Mouse (Mus musculus) adrenal gland, postnatal 10 days (tissue): ENCODE data around the gene Ccl26. TPM values are rescaled to one million over a fixed set of nuclear protein-coding genes. Genes with fewer than 3 reads are reported as not detected.
"Not testable (repeated sequence)": the region's sequence is repeated elsewhere in the genome, so short reads cannot be mapped to it uniquely, and the experiment has no call there.

Experiments
- DNase-seq: peaks from one replicate; pipeline ENCODE4 v3.0.0; 2021; ENCODE audit warnings: mixed read lengths
- long read RNA-seq, 2 experiments: library from polyadenylated mRNA; stranded (forward); transcript quantifications; one replicate each; pipeline ENCODE4 v2.0.0; 2021
- total RNA-seq, 2 experiments: library from RNA; stranded (reverse); gene quantifications; 2 replicates each; pipeline ENCODE4 v1.2.3; 2021

Ccl26 gene
- not detected for total RNA-seq
- long read RNA-seq, experiment 1: 0 reads
- long read RNA-seq, experiment 2: 0 reads

DNA sequence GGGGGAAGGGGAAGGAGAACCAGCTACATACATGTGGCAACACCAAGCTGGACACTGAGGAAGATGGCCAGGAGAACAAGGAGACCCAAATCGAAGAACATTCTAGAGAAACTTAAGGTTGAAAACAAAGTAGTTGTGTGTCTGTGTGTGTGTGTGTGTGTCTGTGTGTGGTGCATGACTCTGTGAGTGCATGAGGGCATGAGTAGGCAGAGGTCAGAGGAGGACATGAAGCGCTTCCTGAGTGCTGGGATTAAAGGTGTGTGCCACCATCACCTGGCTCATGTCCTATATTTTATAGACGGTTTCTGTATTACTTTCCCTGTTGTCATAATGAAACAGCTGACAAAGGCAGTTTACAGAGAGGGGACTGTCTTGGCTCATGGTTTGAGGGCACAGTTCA is at the start of gene Ccl26:
TSS of gene Ccl26 (minus strand) at position 101 of the 400 bp plus-strand sequence.
- DNase-seq: no peak

DNA sequence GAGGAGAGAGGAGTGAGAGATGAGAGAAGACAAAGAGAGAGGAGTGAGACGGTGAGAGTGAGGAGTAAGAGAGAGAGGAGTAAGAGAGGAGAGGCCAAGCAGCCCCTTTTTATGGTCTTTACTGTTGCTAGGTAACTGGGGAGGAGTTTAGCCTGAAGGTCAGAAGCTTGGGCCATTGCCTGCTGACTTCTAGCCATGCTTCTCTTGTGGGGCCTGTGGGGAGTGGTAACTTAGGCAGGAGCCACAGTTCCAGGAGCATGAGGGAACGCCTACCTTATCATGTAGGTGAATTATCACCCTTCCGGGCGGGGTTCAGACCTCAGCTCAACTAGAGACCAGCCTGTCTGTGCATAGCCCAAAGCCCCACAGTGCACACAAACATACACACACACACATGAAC is 46.4 kb upstream of the Ccl26 start:
- DNase-seq: no peak

DNA sequence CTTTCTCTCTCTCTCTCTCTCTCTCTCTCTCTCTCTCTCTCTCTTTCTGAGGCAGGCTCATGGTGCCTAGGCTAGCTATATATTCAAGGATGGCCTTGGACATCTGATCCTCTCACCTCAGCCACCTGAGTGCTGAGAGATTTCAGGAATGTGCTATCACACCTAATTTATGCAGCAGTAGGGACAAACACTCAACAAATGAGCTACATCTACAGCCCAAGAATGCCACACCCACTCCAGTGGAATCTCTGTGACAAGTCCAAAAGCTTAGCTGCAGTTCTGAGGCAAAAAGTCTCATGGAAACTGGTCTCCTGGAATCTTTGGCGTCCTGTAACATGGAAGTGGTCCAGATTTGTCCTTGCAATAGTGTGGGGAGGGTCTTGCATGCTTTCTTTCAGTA is 44.2 kb upstream of the Ccl26 start:
- DNase-seq: no peak

DNA sequence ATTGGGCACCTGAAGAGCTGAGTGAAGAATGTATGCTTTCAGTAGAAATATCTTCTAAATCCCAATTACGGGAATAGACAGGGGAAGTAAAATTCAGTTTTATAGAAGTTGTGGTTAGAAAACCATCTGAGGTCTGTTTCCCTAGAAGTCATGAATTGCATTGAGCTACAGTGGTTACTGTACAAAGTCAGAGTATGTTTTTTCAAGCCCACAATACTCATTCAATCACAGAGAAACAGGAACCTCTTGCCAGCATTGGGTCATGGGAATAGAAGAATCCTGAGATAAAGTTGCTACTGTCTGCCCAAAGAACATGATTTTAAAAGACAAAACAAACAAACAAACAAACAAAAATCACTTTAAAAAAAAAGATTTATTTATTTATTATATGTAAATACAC is 43.3 kb upstream of the Ccl26 start:
- not testable (repeated sequence) for DNase-seq

DNA sequence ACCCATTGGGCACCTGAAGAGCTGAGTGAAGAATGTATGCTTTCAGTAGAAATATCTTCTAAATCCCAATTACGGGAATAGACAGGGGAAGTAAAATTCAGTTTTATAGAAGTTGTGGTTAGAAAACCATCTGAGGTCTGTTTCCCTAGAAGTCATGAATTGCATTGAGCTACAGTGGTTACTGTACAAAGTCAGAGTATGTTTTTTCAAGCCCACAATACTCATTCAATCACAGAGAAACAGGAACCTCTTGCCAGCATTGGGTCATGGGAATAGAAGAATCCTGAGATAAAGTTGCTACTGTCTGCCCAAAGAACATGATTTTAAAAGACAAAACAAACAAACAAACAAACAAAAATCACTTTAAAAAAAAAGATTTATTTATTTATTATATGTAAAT is 41.3 kb upstream of the Ccl26 start:
- DNase-seq: not testable (repeated sequence)

DNA sequence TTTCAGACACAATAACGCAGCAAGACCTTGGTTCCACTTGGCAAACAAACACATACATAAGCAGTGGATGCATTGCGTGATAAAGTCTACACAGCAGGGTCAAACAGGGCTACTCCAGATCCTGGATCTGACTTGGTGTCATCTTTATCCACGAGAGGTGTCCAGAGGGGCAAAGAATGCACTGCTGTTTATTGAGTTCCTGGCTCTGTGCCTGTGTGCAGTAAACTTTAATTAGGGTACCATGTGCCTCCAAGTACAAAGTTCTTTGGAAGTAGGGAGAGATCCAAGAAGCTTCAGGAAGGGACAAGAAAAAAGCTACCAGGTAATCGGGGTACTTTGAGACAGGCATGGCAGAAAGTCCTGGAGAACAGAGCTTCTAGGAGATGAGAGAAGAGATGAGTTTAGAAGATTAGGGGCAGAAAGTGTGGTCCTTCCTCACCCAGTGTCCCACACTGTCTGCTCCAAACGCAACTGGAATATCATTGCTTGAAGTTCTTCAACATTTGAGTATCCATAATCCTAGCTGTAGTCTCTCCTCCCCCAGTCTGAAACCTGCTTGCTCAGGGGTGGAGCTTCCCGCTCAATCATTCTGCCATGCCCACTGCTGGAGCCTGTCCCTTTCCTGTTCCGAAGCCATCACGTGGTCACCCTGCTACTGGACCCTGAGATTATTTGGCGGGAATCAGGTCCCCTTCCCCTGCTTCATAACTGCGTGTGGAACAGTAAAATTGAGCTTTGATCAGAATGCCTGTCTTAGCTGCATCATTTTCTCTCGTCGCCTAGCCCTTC is 26.8 kb upstream of the Ccl26 start:
- no peak for DNase-seq

DNA sequence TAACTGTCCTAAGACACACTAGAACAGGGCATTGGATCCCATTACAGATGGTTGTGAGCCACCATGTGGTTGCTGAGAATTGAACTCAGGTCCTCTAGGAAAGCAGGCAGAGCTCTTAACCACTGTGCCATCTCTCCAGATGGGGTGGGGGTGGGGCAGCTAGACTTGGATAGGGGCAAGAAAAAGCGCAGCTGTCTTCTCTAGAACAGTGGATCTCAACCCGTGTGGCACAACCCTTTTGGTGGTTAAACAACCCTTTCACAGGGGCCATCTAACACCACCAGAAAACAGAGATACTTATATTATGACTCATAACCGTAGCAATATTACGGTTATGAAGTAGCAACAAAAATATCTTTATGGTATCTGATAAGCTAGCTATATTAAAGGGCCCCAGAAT is 24.4 kb upstream of the Ccl26 start:
- no peak for DNase-seq

DNA sequence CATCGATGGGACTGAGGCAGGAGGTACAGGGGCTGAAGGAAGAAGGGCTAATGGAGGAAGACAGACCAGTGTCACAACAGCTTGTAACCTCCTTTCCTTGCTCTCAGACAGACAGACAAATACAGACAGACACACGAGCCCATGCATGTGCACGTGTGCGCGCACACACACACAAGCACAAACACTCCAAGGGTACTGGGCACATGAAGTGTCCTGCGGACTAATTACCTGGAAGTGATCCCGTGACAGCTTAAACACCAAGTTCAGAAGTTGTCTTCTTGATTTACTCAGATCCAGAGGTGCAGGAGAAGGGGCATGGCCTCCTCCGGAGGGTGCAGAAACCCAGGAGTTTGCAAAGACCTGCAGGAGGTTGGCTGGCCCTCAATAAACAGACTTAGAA is 22.3 kb upstream of the Ccl26 start:
- no peak for DNase-seq

DNA sequence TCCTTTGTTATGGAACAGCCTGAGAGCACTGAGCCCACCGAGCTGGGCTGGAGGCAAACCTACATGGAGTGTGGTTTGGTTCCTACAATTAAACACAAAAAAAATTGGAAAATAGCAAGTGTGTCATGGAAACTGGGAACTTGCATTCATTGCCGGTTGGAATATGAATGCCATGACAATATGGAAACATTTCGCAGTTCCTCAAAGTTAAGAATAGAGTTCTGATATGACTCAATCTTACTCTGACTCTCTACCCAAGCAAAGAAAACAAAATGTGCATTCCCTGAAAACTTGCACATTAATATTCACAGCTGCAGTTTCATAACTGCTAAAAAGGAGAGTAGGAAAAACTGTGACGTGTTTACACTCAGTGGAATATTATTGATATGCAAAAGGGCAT is 19.0 kb upstream of the Ccl26 start:
- no peak for DNase-seq

DNA sequence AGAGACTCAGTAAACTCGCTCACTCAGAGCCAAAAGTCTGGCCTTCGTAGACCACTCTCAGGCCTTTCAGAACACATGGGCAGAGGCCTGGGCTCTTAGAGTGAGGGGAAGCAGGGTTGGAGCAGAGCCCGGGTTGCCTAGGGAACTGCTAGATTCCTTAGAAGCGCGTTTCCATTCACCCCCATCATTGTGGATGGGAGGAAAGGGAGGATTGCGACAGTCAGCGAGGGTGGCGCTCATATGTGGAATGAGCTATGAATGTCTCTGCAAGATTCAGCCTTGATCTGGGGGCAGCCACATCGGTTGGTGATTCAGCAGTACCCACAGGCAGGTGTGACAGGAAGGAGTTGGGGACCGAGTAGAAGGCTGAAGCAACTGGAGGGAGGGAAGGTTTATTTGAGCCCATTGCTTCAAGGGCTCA is 16.0 kb upstream of the Ccl26 start:
- DNase-seq: no peak

DNA sequence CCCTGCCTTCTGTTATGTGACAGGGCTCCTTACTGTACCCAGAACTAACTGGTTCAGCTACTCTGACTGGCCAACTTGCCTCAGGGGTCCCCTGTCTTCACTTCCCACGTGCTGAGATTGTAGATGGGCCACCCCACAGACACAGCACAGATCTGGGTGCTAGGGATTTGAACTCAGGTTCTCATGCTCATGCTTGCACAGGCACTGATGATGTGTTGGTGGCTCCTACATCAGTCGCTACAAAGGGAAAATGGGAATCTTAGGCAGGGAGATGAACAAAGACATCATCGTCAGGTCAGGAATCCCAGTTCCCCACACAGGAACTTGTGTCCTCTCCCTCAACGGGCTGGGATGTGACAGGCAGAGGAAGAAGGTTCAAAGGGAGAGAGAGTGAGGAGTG is 12.7 kb upstream of the Ccl26 start:
- peak; percentile 5 for DNase-seq

DNA sequence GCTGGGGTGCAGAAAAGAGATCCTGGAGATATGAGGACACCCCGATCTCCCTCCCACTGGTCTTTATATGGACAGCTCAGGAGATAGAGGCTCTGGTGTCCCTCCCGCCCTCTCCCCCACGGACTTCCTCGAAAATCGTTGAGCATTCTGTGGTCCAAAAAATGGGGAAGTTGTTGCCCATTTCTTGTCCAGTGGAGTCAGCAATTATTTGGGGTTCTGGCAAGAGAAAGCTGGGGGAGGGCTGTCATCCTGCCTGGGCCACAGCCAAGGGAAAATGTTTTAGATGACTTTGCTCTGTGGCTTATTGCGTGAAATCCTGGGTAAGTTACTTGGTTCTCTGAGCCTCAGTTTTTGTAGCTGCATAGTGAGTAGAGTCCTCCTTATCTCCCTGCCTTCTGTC is 9.6 kb upstream of the Ccl26 start, which contains the start of gene Ccl24:
TSS of gene Ccl24 (minus strand) at position 44 of the 400 bp plus-strand sequence.
- no peak for DNase-seq

DNA sequence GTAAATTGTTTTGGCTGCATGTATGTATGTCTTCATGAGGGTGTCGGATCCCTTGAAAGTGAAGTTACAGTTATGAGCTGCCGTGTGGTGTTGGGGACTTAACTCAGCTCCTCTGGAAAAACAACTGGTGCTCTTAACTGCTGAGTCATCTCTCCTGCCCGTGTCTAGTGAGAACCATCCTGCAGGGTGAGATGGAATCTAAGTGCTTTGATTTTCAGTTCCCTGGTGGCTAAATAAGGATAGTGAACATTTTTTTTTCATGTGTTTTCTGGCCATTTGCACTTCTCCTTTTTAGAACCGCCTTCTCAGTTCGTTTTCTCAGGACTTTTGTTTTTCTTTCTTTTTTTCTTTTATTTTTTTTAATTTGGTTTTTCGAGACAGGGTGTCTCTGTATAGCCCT is 5.3 kb upstream of the Ccl26 start:
- no peak for DNase-seq

DNA sequence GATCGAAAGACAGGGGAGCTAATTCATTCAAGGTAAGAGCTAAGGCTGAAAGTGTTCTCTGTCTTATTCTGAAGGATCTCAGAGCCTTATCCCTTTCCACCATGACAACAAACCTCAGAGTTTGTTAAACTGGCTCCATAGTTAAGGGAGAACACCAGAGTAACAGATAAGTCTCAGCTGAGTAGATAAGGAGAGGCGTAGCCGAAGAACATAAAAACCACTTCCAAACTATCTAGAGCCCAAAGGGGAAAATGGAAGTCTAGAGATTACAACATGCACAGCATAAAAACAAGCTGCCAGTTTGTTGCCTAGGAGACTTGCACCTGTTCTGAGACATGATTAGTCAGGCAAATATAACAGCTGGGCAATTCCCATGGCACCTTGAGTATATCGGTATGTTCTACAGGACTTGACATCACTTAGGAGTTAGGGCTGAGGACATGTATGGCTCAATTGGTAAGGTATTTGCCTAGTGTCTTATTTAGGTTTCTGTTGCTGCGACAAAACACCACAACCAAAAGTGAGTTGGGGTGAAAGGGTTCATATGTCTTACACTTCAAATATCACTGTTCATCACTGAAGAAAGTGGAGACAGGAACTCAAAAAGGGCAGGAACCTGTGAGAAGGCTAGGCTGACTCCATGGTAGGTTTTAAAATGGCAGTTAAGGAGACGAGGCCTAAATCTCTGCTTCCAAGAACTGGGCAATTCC is 4.3 kb upstream of the Ccl26 start:
- DNase-seq: no peak

DNA sequence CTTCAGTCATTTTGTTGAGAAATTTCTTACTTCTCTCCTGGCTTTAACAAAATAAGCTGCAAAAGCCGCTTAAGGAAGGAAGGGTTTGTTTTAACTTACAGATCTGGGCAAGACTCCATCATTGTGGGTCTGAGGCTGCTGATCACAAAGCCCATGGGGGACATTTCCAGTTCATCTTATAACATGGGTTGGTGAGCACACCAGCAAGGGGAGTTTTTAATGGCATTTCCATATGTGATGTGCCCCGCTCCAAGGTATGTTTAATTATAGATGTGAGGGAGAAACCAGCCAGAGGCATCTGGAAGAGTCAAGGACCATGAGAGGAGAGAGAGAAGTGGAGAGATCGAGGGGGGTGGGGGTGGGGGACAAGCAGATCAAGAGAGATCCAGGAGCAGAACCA is 5.7 kb downstream of the Ccl26 start:
- no peak for DNase-seq

DNA sequence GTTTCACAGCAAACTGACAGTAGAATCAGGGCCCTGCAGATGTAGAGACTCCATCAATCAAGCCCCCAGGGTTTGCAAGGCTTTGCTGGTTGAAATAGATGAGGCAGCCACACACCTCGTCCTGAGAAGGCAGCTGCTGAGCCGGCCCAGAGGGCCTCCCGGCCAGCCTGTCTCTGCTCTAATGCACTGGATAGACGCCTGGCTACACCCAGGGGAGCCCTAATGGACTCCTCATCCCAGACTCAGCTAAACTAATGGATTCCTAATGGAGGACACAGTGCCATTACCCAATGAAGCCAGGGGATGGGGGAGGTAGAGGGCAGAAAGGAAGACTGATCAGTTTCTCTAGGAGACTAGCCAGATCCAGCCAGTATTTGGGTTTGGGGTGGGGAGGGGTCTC is 6.3 kb downstream of the Ccl26 start:
- DNase-seq: no peak

DNA sequence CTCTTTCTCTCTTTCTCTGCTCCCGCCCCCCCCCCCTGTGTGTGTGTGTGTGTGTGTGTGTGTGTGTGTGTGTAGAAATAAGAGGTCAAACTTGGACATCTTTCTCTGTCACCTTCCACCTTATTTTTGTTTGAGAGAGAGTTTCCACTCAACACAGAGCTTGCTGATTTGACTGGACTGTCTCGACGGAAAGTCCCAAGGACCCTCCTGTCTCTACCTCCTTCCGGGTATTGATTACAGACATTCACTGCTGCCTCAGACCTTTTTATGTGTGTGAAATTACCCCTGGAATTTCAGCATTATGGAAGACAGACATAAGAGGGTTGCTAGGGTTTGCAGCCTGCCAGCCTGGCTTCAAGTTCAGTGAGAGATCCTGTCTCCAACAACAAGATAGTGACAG is 7.1 kb downstream of the Ccl26 start:
- DNase-seq: no peak

DNA sequence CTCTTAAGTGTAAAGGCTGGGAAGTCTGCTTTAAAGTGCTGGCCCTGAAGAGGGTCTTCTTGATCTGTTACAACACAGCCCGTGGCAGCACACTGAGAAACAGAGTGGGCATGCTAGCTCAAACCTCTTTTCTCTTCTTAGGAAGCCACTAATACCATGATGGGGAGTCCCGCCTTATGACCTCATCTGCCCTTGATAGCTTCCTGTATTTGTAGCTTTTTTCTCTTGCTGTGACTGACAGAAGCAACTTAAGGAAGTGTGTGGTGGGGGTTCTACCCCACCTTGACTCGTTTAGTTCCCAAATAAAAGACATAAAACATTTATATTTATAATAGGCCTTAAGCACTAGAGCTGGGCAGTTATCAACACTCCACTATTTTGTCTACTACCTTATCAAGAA is 11.8 kb downstream of the Ccl26 start:
- DNase-seq: no peak

DNA sequence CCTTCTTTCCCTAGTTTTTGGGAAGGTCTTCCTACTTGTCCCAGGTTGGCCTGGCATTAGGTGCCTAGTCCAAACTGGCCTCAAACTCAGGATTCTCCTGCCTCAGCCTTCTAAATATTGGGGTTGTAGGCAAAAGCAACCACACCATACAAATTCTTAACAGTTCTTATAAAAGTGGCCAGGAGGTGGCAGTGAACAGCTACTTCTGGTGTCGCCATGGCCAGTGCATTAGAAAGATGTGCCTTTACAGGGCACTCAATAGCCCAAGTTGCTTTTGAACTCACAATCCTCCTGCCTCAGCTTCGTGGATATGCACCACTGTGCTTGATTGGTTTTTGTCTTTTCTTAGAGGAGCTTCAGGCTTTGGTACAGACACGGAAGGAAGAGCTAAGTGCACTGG is 12.5 kb downstream of the Ccl26 start:
- peak; percentile 24 for DNase-seq

DNA sequence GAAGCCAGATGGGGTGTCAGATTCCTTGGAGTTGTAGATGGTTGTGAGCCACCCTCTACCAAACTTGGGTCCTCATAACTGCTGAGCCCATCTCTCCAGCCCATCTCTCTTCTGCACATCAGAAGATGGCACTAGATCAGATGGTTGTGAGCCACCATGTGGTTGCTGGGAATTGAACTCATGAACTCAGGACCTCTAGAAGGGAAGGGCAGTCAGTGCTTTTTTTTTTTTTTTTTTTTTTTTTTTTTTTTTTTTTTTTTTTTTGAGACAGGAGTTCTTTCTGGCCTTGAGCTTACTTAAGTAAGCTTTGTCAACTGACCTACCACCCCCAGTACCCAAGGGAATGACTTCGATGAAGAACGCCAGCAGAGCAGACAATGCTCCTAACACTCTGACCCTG is 15.4 kb downstream of the Ccl26 start:
- no peak for DNase-seq

DNA sequence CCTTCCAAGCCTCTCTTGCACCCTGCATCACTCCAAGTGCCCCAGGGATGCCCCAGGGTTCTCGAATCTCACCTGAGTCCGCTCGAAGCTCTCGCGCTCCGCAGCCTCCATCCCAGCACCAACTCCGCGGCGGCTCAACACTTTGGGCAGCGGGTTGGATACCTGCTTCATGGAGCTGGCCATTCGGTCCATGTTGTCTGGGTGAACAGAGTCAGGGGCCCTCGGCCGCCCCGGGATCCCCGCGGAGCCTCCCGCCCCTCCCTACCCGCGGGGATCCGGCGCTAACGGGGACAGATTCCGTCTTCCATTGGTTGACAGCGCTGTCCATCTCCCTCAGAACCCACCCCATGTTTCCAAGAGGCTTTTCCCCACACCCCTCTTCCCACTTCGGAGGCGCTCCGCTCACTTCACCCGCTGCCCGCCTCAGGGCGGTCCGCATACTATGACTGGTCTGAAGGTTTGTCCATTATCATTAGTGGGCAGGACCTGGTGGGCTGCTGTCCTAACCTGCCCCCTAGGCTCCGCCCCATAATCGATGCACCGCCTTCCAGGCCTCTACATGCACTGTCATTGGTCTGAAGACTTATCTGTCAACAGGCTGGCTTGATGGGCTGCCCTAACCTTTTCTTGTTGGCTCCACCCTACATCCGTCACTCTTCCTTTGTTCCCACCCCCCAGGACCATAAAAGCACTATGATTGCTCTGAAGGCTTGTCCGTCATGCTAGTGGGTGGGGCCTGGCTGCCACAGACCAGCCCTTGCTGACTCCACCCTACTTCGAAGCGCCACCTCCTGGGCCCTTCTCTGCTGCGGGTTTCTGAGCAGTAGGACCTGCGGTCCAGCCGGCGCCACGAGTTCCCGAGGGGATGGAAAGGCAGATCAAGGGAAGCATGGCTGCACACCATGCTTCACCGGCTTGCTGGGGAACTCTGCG is 18.2 kb downstream of the Ccl26 start, which contains the start of gene Hip1:
TSS of gene Hip1 (minus strand) at position 256 of the 933 bp plus-strand sequence.
- peak; percentile 98 for DNase-seq

DNA sequence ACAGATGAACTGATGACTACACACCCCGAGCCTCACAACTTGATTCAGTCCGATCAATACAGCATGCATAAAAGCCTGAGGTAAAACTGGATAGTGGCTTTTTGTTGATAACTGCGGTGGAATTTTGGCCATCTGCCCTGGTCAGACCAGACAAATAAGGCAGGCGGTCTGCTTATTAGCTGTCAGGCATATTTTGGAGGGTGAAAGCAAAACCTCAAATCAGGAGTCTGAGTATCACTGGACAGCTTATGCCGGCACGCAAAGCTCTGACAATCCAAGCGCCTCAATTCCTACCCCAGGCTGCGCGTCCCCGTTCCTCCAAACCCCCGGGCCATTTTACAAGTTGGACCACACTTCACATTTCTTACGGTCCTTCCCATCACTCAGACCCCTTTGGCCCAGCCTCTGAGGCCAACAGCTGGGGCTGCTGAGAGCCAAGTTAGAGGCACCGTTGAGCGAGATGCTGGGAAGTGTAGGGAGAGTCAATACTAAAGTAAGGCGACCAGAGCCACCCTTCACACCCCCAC is 19.3 kb downstream of the Ccl26 start:
- peak; percentile 19 for DNase-seq
